Mouse (Mus musculus): Measurements from ENCODE around the gene Vps8.

Gene Vps8

DNA sequence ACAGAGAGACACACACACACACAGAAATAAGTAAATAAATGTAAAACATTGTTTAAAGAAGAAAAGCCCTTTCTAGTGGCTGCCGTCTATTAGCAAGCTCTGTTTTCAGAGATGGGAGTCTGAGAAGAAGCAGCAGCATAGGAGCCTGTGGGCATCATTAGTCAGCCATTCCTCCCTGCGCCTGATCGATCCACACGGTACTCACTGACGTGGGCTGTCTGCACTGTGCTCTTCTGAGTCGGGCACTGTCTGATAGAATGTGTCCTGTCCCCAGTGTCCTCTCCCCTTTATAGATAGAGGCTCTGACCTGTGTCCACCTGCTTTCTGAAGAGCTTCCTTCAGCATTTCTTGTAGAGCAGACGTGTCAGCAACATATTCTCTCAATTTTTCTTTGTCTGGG, 127.5 kb downstream of the Vps8 start:
- no peak for DNase-seq (ENCODE audit: low spot score)

DNA sequence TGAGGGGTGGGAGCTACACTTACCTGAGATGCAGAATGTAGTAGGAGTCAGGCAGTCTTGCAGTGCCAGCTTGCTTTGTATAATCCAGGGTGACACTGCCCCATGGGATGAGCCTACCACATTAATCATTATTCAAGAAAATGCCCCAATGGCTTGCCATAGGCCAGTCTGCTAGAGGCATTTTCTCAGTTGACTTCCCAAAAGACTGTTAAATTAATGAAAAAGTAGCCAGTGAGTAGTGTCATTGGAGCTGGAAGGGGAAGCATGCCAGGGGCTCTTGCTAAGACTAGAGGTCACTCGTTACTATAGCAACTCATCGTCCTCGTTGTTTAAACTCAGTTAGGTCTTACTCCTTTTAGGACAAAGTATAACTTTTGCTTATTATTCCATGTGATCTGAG, 130.6 kb downstream of the Vps8 start:
- no peak for DNase-seq (ENCODE audit: low spot score)

DNA sequence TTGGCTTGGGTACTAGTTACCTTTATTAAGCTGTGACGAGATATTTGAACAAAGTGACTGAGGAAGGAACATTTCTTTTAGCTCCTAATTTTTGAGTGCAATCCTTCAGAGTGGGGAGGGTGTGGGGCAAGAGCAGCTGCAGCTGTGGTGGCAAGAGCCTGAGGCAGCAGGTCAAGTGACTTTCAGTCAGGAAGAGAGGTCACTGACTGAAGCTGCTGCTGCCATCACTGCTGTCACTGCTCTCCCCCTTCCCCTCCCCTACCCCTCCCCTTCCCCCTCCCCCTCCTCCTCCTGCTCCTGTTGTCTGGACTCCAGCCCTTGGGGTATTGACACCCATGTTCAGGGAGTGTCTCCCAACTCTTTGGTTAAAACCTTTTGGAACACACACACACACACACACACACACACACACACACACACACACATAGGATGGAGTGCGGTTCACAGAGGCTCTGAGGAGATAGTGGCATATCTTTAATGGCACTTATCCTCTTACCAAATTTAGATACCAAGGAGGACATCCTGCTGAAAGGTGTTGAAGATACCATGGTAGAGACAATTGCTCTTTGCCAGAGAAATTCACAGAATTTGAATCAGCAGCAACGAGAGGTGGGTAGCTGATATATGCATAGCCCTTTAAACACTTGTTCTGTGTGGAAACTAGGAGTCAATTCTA, 139.8 kb downstream of the Vps8 start:
- DNase-seq (ENCODE audit: low spot score): no peak

DNA sequence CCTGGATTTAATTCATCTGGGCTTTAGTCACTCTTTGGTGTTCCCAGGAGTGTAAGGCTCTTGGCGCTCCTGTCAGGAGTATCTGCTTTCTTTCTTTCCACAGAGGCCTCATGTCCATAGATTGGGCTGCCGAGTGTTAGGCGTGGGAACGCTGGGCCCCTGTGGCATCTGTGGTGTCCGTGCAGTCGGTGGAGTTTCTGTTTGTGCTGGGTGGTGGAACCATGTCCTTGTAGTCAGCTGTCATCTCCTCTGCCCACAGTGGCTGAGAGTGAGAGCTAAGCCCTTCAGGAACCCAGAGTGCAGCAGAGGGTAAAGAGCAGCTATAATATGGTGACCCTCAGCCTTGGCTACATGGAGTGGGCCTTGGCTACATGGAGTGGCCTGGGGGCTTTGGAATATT, 140.4 kb downstream of the Vps8 start:
- no peak for DNase-seq (ENCODE audit: low spot score)

DNA sequence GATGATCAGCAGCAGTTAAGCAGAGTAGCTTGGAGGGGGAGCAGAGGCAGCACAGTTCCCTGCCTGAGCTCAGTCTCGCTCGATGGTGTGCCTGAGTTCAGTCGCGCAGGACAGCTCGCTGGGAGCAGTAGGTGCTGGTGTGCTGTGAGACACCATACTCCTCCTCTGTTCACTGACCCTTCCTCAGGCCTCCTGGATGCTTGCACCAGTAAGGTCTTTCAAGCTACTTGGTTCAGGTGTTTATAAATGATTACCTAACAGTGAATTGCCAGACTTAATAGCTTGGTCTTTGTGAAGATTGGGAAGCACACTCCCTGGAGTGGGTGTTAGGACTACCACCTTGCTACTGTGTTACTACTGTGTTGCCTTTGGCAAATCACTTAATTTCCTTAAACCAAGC, 144.2 kb downstream of the Vps8 start:
- no peak for DNase-seq (ENCODE audit: low spot score)

DNA sequence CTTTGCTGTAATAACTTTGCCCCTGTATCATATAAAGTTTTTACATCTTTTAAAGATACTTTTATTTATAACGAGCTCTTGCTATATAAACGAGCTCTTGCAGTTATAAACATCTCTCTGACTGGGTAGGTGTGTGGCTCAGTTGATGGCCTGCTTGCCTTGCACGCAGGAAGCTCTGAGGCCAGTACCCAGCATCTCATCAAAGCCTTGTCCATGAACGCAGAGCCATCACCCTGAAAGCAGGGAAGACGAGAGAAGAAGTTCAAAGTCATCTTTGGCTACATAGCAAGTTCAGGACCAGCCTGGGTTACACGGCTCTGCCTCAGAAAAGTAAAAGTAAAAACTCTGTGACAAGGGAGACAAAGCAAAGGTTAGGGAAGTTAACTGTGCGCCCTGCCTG, 147.0 kb downstream of the Vps8 start:
- no peak for DNase-seq (ENCODE audit: low spot score)

DNA sequence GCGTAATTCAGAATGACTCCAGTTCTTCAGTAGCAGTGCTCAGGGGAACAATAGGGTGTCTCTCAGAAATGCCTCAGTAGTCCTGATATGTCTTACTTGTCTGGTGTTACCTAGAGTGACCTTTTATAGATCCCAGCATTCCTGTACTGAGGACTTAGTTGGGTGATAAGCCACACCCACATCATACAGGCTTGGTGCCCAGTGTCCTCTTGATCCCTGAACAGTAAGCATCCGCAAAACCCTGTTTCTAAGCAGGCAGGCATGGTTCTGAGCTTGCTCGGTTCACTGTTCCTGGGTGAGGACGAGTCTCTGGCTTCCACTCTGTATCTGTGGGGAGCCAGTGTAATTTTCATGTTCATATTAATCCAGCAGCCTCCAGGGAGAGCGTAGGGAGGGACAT, 147.9 kb downstream of the Vps8 start:
- no peak for DNase-seq (ENCODE audit: low spot score)

DNA sequence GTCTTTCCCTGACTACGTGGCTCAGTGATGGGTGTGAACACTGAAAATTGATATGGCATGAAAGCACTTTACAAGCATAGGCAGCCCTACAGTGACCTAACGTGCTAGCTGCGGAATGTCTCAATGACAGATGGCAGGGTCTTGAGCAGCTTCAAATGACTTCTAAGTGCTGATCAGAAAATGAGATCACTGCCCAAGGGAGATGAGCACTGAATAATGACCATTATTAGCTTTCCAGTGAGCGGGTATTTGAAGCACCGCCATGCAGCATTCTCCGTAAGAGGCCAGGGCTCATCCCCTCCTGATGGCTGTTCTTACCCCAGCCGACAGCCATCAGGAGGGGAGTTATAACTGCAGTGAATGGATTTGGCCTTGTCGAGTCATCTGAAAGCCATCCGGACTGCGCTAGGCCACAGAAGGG, 153.1 kb downstream of the Vps8 start:
- no peak for DNase-seq (ENCODE audit: low spot score)

DNA sequence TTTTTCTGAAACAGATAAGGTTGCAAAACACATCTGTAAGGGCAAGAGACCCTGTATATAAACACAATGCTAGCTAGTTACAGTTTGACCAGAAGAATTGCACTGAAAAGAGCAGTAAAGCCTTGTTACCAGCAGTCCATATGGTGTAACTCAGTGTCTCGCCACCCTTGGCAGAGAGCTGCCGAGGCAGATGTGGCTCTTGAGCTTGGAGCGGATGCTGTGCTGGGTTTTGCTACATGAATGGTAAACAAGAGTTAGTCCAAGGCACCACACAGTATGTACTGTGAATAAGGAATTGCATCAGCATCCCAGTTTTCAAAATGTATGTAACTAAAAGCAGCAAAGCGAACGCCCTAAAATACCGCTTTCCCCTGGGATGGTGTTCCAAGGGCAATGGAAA, 166.2 kb downstream of the Vps8 start:
- no peak for DNase-seq (ENCODE audit: low spot score)

DNA sequence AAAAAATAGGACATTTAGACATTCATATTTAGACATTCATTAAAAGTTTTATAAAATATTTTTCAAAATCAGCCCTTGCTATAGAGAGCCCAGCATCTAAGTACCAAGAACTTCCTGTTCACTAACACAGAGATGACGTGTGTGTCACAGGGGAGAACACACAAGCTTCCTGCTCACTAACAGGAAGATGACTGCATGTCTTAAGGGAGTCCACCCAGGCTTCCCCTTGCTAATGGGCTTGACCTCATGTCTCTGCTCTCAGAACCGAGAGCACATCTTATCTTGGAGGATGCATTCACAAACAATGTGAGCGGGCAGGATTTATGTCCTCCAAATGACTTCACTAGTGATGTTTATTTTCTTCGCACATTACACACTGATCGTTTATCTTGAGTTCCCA, 167.9 kb downstream of the Vps8 start:
- DNase-seq (ENCODE audit: low spot score): no peak

DNA sequence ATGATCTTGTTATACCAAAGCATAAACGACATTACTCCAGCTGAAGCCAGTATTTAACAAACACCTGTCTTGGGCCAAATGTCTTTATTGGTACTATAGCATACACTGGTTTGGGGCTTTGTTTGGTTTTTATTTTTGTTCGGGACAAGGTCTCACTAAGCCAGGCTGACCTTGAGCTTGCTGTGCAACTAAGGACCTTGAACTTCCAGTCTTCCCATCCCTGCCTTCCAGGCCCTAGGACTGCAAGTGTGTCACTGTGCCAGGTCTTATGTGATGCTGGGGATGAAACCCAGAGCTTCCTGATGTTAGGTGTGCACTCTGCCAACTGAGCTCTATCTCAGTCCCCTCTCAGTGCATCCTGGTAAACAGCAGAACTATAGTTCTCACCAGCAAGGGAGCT, 168.6 kb downstream of the Vps8 start:
- no peak for DNase-seq (ENCODE audit: low spot score)

DNA sequence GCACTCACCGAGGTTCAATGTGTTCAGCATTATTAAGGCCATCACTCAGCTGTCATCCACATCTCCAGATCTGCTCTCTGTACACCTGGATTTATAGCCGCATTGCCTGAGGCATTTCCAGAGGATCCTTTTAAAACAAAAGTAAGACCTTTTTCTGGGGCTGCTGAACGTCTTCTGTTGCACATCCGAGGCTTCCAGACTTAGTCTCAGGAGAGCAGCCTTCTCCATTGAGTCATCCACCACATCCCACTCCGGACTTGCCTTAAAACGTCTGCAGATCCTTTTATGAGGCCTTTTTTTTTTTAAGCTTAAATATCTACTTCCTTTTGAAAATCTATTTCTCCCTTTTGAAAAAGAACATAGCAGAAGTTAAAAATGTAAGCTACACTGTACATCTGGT, 172.6 kb downstream of the Vps8 start:
- no peak for DNase-seq (ENCODE audit: low spot score)

DNA sequence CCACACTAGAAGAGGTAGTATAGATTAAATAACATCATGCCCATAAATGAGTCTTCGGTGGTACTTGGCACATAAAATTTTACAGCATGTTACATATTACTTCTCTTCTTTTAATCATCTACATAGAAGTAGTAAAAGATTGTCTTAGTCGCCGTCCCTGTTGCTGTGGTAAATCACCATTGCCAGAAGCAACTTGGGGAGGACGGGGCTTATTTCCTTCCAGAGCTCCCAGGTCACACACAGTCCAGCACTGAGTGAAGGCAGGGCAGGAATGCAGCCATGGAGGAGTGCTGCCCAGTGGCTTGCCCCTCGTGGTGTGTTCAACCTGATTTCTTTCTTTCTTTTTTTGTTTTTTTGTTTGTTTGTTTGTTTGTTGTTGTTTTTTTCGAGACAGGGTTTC, 181.4 kb downstream of the Vps8 start:
- no peak for DNase-seq (ENCODE audit: low spot score)

DNA sequence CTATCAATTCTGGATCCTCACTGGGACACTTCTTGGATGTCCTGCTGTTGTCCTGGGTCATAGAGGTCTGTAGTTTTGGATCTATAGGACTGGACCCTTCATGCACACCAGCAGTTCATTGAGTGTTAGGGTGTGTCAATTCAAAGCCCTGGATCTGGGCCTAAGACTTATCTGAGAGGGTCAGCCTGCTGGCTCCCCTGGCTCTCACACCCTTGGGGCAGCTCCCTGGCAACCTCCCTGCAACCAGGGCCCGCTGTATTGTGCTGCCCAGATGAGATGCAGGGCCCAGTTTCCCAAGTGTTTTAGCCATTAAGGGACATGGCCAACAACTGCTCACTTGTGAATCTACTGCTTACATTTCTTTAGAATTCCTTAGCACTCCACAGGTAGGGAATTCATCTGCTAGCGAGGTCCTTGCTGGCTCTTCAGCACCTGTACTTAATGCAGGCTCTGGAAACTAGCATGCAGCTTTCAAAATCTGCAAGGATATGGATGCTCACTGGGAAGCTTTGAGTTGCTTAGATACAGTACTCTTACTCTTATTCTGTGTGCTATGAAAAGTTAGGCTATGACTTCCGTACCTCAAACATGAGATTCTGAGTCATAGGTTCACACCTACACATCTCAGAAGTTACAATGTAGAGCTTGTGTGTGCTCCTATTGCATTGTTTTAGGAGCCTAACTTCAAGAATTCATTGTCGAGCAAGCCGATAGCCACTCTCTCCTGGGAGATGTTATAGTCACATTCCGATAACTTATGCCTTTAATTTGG, 183.5 kb downstream of the Vps8 start:
- no peak for DNase-seq (ENCODE audit: low spot score)

DNA sequence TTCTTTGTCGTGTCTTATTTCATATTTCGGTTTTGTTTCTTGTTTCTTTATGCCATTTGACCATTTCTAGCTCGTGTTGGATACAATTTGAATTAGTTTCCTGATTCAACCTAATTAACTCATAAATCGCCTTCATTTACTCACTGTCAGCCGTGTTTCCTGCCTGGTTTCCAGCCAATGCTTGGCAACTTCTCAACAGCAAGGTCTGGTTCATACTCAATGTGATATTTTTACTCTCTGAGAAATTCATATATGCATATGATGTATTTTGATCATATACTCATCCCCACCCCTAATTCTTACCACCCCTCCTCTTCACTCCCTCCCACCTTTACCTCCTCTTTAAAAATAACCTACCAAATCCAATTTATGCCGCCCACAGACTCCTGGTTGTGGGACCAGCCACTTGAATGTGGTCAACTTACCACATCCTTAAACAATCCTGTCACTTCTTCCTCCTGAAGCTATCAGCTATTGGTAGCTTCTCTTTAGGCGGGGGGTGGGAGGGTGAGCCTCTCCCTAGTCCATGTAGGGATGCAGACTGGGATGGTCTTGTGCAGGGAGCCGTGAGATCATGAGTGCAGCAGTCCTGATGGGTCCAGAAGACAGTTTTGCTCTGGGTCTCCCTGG, 184.2 kb downstream of the Vps8 start:
- no peak for DNase-seq (ENCODE audit: low spot score)

DNA sequence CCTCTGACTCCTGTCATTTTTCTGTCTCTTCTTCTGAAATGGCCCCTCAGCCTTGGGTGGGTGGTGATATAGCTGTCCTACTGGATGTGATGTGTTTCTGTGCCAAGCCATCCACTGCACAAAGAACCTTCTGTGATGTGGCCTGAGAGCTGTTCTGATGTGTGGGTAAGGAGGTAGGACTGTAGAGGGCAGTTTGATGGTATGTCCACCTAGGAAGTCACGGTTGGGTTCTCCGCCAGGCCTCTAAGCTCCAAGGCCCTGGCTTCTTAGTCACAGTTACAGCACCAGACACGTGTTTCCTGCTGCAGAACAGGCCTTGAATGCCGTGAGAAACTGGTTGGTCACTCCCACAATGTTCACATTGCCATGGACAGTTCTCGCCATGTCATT, 184.7 kb downstream of the Vps8 start:
- no peak for DNase-seq (ENCODE audit: low spot score)

DNA sequence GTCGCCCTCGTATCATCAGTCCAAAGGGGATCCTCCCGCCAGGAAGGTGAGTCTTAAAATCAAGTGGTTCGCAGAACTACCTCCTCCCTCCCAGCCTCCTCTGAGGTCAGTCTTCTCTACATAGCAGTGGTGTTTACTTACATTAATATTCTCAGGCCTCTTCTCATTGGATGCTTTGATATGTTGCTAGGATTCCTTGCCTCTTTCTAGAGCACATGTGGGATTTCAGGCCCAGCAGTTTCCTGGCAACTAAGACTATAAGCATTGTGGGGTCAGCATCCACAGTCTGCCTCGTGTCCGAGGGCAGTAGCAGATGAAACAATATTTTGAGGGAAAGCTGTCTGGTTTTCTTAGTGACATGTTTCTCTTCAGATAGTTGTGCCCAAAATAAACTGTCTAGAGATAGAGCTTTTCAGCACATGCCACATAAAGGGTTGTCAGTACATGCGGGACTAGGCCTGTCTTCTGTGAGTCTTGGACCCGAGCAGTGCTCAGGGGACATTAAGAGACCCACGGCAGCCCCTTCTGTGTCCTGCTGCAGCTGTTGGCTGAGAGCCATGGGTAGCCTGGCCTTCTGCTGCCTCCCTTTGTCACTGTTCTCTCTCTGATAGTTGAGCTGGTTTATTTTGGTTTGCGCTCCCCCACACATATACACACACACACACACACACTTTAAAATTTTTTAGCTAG, 185.4 kb downstream of the Vps8 start:
- DNase-seq (ENCODE audit: low spot score): no peak

DNA sequence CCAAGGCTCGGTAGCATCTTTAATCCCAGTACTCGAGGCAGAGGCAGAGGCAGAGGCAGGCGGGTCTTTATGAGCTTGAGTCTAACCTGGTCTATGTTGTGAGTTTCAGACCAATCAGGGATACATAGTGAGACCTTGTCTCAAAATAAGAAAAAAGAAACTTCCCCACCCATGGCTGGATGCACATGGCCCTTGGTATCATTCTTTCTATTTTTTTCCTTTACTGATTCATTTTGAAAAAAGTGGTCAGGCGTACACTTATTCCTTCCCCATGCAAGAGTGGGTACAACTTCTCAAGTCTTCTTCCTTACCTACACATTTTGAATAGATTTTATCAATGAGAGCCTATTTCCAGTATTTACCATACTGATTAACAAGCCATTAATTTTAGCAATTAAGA, 187.6 kb downstream of the Vps8 start:
- no peak for DNase-seq (ENCODE audit: low spot score)

DNA sequence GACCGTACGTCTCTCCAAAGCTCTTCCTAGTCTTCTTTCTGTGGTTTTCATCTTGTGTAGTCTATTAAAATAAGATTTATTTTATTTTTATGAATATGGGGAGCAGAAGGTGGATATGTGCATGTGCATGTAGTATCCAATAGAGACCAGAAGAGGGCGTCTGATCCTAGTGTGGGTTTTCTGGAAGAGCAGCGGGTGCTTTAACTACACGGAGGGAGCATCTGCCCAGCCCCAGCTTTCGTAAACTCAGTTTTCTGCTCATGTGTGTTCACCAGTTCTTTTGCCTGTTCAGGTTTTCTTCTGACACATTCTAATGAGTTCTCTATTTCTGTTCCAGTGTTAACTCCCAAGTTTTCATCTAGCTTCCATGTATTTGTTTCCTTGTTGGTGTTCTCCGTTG, 192.9 kb downstream of the Vps8 start:
- DNase-seq (ENCODE audit: low spot score): no peak

DNA sequence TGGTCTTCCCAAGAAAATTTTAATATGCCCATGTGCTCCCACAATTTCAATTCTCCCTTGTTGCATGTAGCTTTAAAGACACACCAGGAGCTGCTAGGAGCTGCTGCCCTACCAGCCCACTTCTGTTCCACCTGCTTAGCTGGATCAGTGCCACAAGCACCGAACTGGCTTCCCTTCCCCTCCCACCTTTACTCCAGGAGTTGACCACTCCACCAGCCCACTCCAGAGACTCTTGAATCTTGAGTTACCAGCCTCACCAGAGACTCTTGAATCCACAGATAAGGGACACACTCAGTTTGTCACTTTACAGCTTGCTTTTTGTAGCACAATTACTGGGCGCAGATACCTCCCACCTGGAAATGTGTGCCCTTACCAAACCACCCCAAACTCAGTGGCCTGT, 197.7 kb downstream of the Vps8 start:
- DNase-seq (ENCODE audit: low spot score): no peak

DNA sequence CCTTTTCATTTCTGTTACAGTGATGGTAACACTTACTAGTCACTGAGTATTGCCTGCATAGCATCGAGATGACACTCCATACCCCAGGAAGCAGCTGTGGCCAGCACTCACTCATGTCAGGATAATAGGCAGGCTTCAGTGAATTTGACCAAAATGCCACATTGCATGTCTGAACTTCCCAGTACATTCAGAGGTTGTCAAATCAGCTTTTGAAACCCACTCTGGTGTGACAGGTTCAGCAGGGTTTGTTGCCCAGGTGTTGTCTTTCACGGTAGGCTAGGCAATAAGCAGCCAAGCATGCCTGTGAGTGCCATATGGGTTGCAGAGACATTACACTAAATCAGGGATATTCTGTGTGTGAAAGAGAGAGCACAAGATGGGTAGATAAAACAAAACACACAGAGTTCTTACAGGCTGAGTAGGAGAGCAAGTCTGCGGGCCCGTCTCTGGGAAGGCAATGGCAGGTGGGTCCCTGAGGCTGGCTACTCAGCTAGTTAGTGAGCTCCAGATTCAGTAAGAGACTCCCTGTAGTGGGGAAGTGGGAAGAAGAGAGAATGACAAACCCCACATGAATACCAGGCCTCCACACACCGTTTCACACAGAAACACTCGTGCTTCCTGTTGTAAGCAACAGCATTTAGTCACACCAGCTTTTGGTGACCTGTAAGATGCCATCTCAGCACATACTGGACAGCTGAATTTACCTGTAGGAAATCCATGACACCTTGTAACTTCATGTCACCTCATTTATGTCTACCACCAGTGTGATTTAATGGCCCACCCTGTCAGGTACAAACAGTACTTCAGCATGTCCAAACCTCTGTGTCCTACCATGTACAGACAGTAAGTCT, 203.1 kb downstream of the Vps8 start:
- DNase-seq (ENCODE audit: low spot score): no peak

DNA sequence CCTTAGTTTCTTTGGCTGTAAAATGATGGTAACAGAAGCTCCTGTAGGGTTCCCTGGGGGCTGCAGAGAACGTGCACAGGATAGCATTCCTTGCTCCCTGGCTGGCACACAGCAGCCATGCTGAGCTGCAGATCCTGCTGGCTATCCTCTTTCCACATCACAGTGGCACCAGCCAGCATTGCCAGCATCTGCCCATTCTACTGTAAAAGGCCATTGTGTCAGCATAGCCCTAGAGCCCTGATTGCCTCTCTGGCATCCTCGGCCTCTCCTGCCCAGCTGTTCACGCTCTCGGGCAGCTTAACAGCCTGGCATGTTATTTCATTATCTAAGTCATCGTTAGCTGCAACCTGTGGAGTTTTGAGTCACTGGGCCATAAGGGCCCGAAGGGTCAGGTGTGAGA, 204.3 kb downstream of the Vps8 start:
- DNase-seq (ENCODE audit: low spot score): no peak

Measured in yolk sac, embryonic 10.5 days (tissue).